Mouse (Mus musculus) layer of hippocampus, adult 11-12 months (tissue): ENCODE measurements around the gene Itpr1.

Source experiments
- DNase-seq: peaks from one replicate; pipeline ENCODE4 v3.0.0; 2022; ENCODE audit warnings: low spot score

Itpr1 gene

GRCm38 (mm10) chr6:108467597-108467996 is 254.7 kb downstream of the Itpr1 start:
- no peak for DNase-seq

GRCm38 (mm10) chr6:108468226-108468825 is 255.4 kb downstream of the Itpr1 start:
- no peak for DNase-seq

- no peak for DNase-seq
Measured at GRCm38 (mm10) chr6:108471878-108472277, 259.0 kb downstream of the Itpr1 start.

- DNase-seq: no peak
Measured at GRCm38 (mm10) chr6:108472748-108473147, 259.9 kb downstream of the Itpr1 start.

DNA sequence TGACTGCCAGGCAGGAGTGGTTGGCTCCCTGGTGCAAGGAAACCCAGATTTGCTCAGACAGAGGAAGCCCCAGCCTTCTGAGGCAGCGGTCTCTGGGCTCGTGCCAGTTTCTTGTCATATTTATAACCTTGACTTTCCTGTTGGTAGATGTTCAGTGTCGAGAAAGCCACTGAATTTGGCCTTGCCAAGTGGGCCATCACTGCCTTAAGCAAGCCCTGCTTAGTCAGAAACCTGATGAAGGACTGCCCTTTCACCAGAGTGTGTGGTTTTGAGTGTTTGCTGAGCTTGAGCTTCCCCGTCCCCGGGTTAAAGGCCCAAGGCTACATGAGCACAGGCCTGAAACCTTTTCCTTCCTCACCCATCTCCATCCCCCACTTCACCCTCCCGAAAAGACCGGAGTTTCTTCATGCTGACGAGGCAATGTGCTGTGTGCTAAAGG is 263.9 kb downstream of the Itpr1 start:
- DNase-seq: no peak

DNA sequence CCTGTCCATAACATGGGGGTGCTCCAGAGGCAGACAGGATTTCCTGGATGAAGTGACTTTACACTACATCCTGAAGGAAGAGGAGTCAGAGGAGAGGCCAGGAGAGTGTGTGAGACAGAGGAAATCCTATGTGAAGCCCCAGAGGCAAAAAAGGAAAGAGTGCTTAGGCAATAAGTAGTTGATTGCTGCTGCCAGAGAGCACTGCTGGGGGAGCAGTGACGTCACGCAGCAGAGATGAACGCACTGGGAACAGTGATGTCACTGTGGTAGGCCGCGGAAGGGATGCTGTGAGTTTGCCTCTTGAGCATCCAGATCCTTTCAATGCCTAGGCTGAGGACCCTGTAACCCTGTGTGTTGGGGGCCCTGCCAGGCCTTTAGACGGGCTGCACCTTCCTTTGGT is 264.7 kb downstream of the Itpr1 start:
- DNase-seq: no peak

GRCm38 (mm10) chr6:108481190-108481589 is 268.3 kb downstream of the Itpr1 start:
- no peak for DNase-seq

GRCm38 (mm10) chr6:108482464-108482863 is 269.6 kb downstream of the Itpr1 start:
- DNase-seq: no peak

DNA sequence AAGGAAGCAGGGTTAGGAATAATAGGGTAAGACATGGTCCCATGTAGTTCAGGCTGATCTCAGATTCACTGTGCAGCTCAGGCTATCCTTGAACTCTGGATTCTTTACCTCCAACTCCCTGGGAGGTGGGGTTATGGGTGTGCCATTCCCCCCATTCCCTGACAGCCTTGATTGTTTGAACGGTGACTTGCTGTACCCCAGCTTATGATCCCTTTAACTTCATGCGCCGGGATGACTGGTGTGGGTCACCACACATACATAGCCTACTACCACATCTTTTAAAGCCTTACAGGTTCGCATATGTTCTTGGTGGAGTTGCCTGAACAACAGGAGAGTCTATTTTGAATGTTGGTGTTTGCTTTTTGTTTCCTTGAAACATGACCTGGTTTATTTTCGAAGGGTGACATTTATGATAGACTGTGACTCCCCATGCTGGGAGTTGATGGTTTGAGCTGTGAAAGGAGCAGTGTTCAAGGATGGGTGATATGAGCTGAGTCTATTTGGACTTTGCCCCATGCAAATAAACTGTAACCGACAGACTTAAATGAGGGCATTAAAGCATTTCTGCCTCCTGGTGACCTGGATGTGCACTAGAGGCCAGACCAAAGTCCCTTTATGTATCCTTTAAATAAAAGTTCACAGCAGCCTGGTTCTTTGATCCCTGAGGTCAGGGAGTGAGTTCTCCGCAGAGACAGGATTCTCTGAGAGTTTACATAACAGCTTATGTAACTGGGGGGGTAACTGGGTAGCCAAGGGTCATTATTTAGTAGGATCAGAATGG is 273.5 kb downstream of the Itpr1 start:
- DNase-seq: no peak

GRCm38 (mm10) chr6:108487300-108487835 is 274.5 kb downstream of the Itpr1 start:
- no peak for DNase-seq

- DNase-seq: no peak
Measured at GRCm38 (mm10) chr6:108488250-108488649, 275.4 kb downstream of the Itpr1 start.

DNA sequence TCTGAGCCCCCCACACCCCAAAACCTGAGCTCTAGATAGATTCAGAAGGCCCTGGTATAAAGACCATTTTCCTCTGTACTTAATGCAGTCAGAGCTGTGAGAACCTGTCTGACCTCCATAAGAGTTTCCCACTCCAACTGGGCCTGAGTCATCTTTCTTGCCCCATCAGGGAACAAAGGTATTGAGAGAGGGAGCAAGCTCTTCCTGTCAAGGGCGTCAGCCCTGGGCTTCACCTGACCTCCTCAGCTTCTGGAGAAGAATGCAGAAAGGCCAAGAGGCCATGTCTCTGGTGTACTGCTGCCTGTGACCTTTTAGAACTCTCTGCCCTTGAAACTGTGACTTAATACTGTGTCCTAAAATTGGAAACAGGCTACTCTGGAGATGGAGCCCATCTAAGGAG is 279.1 kb downstream of the Itpr1 start:
- no peak for DNase-seq

GRCm38 (mm10) chr6:108493753-108494152 is 280.9 kb downstream of the Itpr1 start:
- no peak for DNase-seq

DNA sequence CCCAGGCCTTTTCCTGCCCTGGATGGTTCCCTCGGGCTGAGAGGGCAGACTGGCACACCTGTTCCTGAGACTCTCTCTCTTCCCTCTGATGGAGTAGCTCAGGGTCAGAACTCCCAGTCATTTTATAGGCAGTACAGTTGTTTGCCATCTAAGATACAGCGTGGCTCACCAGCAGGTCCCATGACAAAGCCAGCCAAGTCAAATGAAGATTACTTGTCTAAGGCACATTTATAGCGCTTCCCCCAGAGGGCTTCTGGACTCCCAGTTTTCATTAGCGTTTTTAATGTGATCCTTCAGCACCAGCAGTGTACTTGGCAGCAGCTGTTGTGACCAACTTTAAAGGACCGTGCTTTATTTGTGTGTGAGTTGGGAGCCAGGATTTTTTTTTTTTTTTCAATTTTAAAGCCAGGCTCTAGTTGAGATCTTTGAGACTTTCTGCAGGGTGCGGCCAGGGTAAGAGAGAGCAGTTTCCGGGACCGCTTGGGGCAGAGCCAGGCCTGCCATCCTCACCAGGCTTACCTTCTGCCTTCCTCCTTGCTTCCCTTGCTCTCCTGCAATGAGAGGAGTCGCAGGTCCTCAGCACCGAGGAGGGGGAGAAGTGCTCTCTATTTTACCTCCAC is 281.4 kb downstream of the Itpr1 start:
- DNase-seq: no peak

- no peak for DNase-seq
Measured at GRCm38 (mm10) chr6:108494994-108495393, 282.1 kb downstream of the Itpr1 start.

DNA sequence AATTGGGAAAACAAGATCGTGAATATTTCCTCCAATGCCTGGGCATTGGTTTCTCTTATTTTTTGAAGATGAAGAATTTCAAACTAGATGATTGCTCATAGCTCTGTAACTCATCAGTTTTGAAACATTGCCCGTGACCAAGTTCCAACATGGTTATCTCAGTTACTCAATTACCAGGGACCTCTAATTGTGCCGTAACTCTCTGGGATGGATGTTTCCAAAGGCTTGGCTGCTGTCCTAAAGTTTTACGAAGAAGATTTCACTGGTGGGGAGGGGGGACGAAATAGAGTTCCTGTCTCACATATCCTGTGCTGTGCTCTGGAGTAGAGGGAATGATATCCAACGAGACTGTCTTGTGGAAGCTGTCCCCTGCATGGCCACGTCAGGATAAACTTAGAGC is 285.2 kb downstream of the Itpr1 start:
- DNase-seq: no peak

GRCm38 (mm10) chr6:108503651-108504050 is 290.8 kb downstream of the Itpr1 start:
- no peak for DNase-seq

- DNase-seq: no peak
Measured at GRCm38 (mm10) chr6:108504717-108505116, 291.8 kb downstream of the Itpr1 start.

GRCm38 (mm10) chr6:108506161-108506560 is 293.3 kb downstream of the Itpr1 start:
- no peak for DNase-seq

DNA sequence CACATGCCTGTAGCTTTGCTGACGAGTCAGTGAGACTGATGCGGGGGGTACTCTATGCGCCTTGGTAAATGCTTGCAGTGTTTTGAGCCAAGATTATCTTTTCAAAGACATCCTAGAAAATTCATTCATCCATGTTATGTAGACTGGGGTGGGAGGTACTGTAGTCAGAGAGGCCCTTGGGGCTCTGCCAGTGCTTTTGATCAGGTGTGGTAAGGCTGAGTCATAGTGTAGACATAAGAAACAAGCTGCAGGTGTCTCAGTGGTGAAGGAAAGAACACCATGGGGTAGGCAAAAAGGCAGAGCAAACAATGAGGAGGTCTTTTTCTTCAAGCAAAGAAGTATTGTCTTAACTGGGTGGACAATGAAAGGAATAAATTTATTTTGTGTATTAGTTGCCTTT is 294.4 kb downstream of the Itpr1 start:
- DNase-seq: no peak

GRCm38 (mm10) chr6:108509320-108509719 is 296.4 kb downstream of the Itpr1 start:
- DNase-seq: no peak

GRCm38 (mm10) chr6:108510101-108510500 is 297.2 kb downstream of the Itpr1 start:
- DNase-seq: no peak

- DNase-seq: no peak
Measured at GRCm38 (mm10) chr6:108512097-108512496, 299.2 kb downstream of the Itpr1 start.
